Mouse (Mus musculus) c-Kit-positive CD71-negative TER-119-negative erythroid progenitor cells, embryonic 14.5 days (primary cell): ENCODE data around the gene Dnah3.

Source experiments
- DNase-seq: peaks from one replicate; pipeline ENCODE4 v3.0.0-alpha.2; 2013; ENCODE audit warnings: low read depth

Dnah3 gene

DNA sequence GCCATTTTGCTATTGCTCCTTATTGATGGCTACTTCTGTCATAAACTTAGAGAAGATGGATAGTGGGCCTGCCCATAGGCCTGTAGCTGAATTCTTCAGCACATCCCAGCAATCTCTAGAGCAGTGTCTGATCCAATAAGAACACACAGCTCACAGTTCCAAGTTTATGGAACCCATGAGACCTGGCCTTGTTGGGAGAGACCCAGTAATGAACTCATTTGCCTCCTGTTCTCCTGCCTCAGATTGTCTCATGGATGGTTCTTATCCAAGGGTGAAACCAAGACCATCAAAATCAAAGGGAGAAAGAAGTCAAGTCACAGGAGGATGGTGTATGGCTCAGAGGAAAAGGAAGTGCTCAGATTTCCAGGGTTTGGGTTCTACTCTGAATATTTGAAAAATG, 44.6 kb downstream of the Dnah3 start:
- DNase-seq, result no peak

DNA sequence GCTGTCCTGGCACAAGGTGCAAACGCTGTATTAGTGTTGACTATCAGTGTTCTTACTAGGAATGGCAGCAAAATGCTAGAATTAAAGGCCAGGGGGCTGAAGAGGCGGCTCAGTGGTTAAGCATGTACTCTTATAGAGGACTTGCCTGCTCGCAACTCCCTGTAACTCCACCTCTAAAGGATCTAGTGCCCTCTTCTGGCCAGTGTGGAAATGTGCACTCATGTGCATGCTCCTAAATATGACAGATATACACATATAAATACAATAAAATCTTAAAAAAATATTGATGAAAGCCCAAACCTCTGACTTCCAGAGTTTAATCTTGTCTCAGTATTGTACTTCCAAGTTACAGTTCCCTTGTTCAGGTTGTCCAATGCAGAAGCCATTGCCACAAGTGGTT, 51.1 kb downstream of the Dnah3 start:
- DNase-seq, result no peak

DNA sequence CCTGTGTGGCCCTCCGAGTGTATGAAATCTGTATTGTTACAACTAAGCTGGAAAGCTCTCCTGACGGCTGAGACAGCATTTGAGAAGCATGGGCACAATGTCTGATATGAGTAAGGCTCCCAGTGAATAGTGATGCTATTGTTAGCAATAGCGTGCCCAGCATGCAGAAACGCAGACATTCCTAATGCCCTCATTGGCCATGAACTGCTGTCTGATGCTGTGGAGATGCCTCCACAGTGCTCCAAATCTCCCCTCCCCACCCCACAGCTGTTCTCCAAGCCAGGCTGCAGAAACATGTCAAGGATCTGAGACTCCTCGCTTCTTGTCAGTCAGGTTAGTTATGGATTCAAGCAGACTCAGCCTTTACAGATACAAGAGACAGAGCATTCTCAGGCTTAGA, 58.7 kb downstream of the Dnah3 start:
- no peak for DNase-seq

DNA sequence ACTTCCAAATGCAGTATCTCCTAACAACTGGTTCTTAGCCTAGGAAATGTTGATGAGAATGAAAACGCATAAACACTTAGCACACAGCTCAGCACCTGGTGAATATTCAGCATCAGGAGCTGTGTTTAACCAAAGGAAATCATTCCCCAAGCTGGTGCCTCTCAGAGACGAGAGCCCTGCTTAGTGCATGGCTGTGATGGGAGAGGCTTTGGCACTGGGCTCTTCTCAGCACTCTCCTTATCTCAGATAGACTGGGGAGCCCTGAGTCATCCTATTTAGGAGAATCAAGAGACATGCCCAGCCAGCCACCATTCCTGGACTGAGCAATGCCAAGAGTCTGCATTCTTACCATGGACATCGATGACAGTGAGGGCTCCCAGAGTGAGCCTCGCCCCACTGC, 60.1 kb downstream of the Dnah3 start:
- no peak for DNase-seq

DNA sequence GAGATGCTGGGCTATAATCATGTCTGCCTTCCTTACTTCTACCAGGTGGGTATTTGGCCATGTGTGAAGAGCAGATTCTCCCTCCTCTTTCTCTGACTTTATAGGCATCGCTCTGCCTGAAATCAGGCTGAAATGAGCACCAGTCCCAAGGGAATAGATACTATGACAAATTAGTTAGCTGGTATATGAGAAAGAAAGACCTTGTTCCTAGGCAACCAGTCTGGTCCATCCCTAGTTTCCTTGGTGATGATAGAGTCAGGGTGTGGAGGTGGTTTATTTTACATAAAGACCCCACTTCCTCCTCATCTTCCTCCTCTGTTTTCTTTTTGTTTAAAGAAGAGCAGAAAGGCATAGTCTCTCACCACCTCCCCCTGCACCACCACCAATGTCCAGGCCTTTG, 60.5 kb downstream of the Dnah3 start:
- DNase-seq, result no peak

DNA sequence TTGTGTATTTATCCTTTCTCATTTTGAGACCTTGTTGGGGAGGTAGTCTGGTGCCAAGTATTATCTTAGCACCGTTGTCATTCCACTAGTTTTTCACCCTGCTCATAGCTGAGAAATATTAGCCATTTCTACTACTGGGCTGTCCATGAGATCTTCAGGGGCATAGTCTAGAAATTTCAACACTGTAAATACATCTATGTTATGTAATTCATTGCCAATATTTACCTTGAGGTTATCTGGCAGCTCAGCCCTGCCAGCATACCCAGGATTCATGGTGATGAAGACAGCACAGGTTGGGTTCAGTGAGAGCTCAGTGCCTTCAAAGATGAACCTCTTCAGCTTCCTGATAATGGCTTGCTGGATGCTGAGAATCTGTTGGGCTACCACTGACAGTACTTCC, 66.4 kb downstream of the Dnah3 start:
- DNase-seq, result no peak

DNA sequence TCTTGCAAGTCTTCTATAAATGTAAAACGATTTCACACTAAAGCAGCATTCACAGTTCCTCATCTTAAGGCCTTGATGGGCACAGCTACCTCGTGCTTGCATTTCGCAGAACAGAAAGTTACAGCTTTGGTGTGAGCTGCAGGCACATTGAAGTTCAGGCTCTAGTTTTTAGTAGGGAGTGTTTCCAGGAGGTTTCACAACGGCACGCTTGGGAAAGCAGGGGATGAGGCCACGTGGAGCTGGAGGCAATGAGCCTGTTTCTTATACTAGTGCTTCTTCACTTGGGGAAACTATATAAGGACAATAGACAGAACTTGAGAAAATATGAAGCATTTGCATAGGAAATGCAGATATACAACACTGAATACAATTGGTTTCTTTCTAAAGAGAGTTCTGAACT, 98.0 kb downstream of the Dnah3 start:
- no peak for DNase-seq

DNA sequence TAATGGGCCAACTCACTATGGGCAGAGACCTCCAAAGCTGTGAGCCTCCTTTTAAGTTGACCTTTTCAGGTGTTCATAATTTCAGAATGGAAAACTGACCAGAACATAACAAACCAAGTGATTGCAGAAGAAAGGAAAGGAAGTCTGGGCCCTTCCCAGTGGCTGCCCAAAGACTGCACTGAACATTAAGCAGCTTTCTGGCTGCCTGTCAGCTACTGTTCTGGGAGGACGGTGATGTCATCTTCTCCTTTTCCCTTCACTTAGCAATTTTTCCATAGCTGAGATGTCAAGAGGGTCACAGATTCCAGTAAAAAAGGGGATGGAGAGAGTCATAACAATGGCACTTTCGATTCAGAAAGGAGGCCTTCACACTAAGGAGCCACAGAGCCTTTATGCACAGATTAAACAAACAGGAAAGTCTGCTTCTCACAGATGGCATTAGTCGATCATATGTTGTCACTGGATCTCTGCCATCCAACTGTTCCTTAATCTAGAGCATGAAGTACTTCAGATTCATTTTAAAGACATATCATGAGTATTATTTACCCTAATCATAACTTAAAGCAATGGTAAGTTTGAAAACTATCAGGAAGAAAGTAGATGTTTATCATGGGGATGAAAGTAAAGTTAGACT, 109.7 kb downstream of the Dnah3 start:
- DNase-seq, result no peak

DNA sequence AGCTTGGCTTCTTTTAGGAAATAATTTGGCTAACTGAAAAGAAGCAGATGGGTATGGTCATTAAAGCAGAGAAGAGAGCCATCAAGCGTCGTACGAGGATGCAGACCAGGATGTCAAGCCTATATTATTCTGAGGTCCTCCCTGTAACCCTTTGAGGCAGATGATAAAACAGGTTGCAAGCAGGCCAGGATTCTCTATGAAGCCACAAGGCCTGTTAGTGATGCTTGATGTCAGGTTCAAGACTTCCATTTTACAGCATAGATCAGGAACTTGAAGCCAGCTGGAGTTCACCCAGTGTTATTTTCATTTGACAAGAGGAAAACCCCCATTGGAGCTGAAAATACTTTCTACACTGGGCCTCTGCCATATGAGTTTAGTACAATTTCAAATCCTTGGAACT, 114.9 kb downstream of the Dnah3 start:
- no peak for DNase-seq

DNA sequence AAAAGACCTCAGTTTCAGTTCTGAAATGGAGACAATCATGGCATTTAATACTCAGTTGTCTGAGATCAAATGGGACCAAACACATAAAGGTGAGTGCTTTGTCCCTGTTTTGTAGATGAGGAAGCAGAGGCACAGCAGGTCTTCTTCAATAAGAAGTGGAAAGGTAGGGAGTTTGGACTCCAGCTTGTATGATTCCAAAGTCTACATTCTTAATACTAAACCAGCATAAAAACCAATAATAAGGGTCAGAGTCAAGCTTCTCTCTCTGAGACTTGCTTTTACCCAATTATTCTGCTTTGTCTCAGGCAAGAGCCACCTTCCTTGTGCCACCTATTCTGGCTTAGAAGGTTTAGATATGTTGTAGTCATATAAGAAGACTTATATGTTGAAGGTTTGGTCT, 116.5 kb downstream of the Dnah3 start:
- no peak for DNase-seq

DNA sequence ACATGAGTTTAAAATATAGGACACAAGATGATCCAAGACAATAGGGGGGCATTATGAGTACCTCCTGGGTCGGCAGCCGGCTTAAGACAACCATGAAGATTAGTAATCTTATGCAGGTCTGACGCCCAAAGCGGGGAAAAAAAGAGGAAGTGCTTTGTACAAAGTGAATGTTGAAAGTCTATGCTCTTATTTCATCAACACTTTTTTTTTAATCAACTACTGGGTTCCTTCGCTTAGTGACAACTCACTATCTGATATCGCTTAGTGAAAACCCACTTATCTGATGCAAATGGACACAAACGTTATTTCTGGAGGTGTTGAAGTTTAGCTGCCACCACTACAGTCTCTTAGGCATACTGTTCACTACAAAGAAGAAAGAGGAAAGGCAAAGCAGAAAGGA, 117.5 kb downstream of the Dnah3 start:
- DNase-seq, result no peak

DNA sequence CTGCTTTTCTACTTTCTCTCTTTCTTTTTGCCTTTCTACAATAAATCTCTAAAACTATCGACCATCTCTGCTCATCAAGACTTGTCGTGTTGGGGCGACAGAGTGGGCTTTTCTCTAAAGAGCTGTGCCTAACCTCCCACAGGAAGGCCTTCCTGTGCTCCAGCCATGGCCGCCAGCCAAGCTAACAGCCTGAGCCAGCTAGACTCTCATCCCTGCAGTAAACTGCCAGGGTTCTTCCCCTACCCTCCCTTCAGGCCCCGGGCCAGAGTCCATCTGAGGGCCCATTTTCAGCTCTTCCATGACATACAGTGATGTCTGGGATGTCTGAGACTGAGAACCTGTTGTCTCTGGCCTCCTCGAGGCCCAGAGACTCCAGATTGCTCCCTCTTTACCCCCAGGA, 118.8 kb downstream of the Dnah3 start:
- no peak for DNase-seq

DNA sequence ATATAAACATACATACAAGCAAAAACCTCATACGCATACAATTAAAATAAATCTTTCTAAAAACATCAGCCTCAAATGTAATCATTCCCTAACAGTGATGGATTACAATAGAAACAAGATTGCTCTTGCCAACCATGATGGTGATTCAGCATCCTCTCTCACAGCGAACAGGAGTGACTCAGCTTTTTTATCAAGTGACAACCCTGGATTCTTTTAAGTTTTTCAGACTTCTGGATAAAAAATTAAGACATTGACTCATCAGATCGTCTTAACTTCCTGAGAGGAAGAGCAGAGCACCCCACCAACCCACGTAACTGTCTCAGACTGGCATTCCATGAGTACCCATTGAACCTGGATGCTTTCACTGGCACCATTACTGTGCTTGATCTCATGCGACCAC, 120.9 kb downstream of the Dnah3 start:
- no peak for DNase-seq

DNA sequence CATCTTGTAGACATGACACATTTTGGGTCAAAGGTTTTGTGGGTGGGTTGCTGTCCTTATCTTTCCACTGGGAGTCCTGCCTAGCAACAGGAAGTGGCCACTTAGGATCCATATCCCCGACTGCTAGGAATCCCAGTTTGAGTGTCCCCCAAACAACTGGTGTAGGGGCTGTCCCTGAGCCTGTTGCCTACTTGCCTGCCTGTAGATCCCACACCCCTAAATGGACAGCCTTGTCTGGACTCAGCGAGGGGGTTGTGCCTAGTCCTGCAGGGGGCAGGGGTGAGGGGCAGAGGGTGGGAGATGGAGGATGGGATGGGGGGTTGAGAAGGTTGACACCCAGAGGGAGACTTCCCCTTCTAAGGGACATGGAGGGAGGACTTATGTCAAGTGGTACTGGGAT, 125.8 kb downstream of the Dnah3 start:
- DNase-seq, result no peak

DNA sequence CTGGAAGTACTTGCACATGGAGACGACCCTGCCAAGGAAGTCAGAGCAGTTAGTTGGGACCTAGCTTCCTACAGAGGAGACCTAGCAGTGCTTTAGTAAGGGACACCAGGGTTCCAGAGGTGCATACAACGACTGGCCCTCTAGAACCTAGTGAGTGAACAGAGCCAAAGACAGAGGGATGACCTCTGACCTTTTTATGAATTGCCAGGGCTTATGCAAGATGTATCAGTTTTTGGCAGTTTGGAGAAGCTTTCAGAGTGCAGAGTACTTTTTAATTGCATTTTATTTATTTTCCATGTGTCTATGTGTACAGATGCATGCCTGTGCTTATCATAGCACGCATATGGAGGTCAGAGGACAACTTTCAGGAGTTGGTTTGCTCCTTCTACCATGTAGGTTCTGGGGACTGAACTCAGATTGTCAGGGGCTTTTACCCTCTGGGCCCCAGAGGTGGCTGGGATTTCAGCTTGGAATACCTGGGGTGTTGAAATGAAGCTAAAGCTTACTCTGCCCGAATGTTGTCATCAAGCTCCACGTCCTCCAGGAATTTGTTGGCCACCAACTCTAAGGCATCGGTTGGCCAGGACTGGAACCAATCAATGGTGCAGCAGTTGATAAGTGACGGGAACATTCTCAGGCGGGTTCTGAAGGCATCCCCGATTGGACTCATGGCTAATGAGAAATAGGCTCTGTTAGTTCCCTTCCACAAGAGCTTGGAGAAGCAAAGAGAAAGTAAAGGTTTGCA, 129.3 kb downstream of the Dnah3 start:
- DNase-seq, result no peak

DNA sequence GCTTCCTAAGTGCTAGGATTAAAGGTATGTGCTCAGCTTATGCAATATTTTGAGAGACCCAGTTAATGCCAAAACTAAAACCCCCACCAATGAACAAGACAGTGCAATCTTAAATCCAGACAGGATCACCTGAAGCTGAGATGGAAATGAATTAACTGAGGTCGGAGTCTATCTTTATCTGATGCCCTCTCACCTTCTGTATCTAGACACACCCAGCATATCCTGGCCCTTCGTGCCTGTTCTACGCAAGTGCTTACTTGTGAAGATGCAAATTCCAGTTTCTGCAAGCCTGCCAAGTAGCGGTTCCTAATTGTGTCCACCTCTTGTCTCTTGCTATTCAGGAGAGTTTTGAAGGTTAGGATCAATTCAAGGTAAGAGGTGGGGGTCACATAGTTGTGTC, 129.9 kb downstream of the Dnah3 start:
- no peak for DNase-seq

DNA sequence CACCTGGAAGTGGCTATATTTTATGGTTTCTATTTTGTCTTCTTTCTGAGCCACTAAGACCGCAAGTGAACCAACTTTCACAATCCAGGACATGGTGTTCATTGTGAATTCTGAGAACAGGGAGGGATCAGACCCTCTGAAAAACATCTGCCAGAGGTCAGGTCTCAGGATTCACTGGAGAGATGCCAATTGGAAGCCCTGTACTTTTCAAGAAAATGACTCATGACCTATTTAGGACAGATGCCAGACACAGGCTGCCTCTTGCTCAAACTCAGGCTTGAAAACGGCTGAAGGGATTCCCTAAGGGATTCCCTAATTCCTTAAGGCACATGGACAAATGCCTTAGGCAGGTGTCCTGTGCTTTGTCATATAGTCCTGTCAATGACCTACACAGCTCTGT, 134.0 kb downstream of the Dnah3 start:
- DNase-seq, result no peak

DNA sequence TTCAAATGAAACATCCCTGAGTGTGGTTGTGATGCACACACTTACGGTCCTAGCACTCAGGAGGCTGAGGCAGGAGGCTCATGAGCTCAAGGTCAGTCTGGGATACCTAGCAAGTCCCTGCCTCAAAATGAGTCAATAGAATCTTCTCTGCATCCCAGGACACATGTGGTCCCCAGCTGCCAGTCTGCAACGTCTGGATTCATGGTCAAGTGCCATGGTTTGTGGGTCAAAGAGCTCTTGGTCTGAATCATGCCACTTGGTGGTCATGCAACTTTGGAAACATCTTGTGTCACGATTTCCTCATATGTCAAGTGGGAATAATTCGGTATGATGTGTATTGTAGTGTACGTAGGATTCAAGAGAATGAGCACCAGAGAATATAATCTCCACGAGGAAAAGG, 134.5 kb downstream of the Dnah3 start:
- no peak for DNase-seq

DNA sequence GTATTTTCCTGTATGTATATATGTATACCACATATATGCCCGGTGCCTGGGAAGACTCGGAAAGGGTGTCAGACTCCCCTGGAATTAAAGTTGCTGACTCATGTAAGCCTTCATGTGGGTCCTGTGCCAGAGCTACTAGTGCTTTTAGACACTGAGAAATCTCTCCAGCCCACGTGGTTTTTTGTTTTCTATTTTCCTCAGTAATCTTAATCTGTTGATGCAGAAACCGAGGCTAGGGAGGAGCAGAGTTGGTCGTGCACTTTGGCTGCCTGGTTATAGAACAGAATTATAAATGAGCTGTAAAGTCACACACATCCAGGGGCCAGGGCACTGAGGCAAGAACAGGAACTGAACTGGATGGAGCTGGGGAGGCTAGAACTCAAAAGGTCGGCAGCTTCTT, 135.1 kb downstream of the Dnah3 start:
- no peak for DNase-seq

DNA sequence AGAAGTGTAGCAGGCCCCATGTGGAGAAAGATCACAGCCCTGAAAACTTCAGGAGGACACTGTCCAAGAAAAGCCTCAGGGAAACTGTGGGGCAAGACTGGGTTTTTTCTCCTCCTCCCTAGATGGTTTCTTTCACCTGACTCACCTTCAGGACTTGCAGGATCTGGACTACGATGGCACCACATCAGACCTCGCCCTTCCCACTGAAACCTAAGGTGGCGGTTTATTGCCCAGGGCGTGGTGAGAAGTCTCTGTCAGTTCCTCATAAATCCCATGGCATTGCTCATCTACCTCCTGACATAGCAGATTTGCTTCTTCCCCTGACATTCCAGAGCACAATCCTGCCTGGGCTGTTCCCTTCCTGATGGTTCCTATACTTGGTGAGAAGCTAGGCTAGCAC, 135.6 kb downstream of the Dnah3 start:
- no peak for DNase-seq

DNA sequence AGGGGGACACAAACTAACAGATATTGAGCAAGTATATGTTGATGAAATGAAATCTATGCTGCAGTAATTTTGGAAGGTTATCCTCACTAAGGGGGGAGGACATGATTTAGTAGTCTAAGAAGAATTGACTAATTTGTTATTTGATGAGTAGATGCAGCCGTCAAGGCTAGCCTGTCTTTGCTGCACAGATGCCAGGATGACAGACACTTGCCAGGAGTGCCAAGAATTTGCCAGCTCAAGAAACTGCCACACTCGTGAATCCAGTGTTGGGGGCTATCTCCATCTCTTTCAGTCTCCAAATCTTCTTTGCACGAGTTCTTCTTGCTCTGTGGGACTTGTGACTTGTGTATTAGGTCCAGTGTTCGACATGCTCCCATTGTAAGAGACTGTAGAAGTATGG, 136.0 kb downstream of the Dnah3 start:
- DNase-seq, result no peak

DNA sequence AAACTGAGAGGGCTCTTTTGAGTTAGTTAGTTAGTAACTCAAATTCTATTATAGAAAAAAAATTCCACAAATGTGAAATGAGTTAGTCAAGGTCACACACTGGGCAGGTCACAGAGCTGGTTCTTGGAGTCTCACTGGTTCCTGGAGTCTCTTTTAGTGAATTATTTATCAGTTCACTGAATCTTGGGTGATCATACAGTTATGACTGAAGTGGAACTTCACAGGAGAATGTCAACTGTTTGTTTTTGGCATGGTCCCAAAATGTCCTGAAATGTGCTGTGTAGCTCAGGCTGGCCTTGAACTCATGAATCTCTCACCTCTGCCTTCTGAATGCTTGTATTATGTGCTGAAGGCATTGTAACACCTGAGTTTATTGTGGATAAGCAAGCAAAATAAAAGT, 137.7 kb downstream of the Dnah3 start:
- no peak for DNase-seq

DNA sequence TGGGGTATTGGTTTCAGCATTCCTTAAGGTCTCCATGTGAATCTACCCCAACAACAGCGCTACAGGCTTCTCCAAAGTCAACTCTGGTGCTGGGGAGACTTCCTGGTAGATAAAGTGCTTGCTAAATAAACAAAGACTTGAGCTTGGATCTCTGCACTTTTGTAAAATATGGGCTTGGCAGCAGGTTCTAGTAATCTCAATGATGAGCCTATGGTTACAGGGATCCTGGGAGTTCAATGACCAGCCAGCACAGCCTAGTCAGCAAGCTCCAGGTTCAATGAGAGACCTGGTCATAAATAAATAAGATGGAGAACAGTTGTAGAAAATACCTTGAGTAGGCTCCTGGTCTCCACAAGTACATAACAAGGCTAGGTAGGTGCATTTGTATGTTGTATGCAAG, 141.0 kb downstream of the Dnah3 start:
- no peak for DNase-seq

DNA sequence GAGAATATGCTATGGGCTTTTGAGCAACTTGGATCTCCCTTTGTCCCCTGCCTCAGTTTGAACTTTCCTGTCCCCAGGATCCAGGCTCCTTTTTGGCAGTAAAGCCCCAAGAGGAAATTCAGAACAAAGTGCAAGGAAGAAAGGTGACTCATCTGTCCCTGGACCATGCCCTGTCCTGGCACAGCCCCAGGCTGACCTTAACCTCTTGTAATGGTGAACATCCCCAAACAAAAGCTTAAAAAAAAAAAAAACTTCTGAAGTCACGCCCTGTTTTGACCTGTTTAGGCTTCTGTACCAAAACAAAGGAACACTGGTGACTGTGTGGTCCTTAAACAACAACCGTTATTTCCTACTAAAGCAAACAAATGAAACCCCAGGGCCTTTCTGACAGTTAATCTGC, 153.5 kb downstream of the Dnah3 start:
- DNase-seq, result no peak
